15 mouse cellular contexts compared by ENCODE assay signal in genomic region chr4:118039964-118040363, GRCm38 (mm10).
"Had no signal": no experiment of that assay in that cellular context is flagged by ENCODE, and none has a peak within 500 bp of the region (broad histone marks: within the 10 kb centered on the region; RNA-seq: fewer than 3 reads in every experiment).

No protein-coding gene starts in this region.

- H3K4me2 ChIP-seq: intestine, embryonic 15.5 days; limb, embryonic 15.5 days; liver, embryonic 12.5 days; lung, embryonic 14.5 days had no signal

- DNase-seq: kidney, adult 2 months; kidney, postnatal 36 days; layer of hippocampus, adult 9-11 months; layer of hippocampus, postnatal 36 days; lung, postnatal 14 days; retina, postnatal 1 day; right cerebral cortex, postnatal 4 days; spleen, adult 18-20 months; thymus, adult 18-20 months; thymus, postnatal 25 days had no signal

- H3K27ac ChIP-seq: limb, embryonic 15.5 days; liver, embryonic 12.5 days had no signal

- H3K9me3 ChIP-seq: intestine, embryonic 15.5 days; limb, embryonic 15.5 days; liver, embryonic 12.5 days had no signal

- H3K27me3 ChIP-seq: intestine, embryonic 15.5 days; limb, embryonic 15.5 days; liver, embryonic 12.5 days had no signal

- ATAC-seq: intestine, embryonic 15.5 days; liver, embryonic 12.5 days had no signal

- H3K9ac ChIP-seq: intestine, embryonic 15.5 days; limb, embryonic 15.5 days; liver, embryonic 12.5 days; lung, embryonic 14.5 days had no signal

- H3K4me3 ChIP-seq: intestine, embryonic 15.5 days; limb, embryonic 15.5 days; liver, embryonic 12.5 days; myocyte had no signal

- H3K36me3 ChIP-seq: intestine, embryonic 15.5 days; limb, embryonic 15.5 days; liver, embryonic 12.5 days had no signal
